ENCODE assay signal across 14 mouse cellular contexts in the genomic region with DNA sequence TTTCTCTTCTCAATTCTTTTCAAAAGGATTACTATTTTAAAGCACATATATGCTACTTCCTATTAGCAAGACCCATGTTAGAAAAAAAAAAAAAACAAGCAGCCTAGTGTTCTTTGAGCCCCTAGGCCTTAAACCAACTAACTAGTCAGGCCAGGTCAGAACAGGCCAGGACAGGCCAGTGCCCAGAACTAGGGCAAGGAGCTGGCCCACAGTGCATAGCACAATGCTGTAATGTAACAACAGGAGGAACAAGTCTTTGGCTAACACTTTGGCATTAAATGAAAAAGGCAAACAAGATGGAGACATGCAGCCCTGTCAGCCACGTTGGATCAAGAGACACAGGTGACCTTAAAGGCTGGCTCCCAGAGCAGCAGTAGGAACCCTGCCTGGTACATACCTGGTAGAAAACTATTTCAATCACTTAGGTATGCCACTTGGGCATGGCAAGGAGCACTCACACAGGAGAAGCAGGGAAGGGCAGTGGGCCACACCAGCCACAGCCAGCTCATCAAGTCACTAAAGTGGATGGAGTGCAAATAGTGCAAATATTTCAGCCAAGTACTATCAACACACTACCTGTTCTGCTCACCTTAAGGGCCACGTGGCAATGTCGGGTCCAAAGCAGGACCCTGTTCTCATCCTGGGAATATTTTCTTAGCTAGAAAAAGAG.
"Had no signal": no experiment of that assay in that cellular context is flagged by ENCODE, and none has a peak within 500 bp of the region (broad histone marks: within the 10 kb centered on the region; RNA-seq: fewer than 3 reads in every experiment).

No protein-coding gene starts in this region.

- DNase-seq: kidney, adult 2 months; kidney, postnatal 25 days; liver; midbrain, embryonic 14.5 days; right cerebral cortex, adult 18-20 months; right cerebral cortex, postnatal 25 days; thymus, postnatal 14 days had no signal

- H3K36me3 ChIP-seq: kidney, embryonic 15.5 days; limb, embryonic 12.5 days; midbrain, embryonic 10.5 days; neural tube, embryonic 15.5 days had no signal

- H3K4me1 ChIP-seq: kidney, embryonic 15.5 days; limb, embryonic 12.5 days; midbrain, embryonic 10.5 days; neural tube, embryonic 15.5 days had no signal

- H3K27me3 ChIP-seq: kidney, embryonic 15.5 days; limb, embryonic 12.5 days; neural tube, embryonic 15.5 days had no signal

- H3K4me2 ChIP-seq: kidney, embryonic 15.5 days; limb, embryonic 12.5 days; neural tube, embryonic 15.5 days had no signal

- H3K9me3 ChIP-seq: kidney, embryonic 15.5 days; limb, embryonic 12.5 days; midbrain, embryonic 10.5 days; neural tube, embryonic 15.5 days had no signal

- H3K4me3 ChIP-seq: kidney, embryonic 15.5 days; limb, embryonic 12.5 days; midbrain, embryonic 10.5 days; myocyte; neural tube, embryonic 15.5 days had no signal

- ATAC-seq: intestine, embryonic 16.5 days had no signal

- H3K9ac ChIP-seq: kidney, embryonic 15.5 days; limb, embryonic 12.5 days; liver, embryonic 14.5 days; neural tube, embryonic 15.5 days had no signal

- H3K27ac ChIP-seq: kidney, embryonic 15.5 days; limb, embryonic 12.5 days; liver, embryonic 14.5 days; midbrain, embryonic 10.5 days; neural tube, embryonic 15.5 days had no signal
